Mouse (Mus musculus) megakaryocyte-erythroid progenitor cell, adult 5-6 weeks (primary cell): ENCODE data around the gene Actl11. TPM values are rescaled to one million over a fixed set of nuclear protein-coding genes. Genes with fewer than 3 reads are reported as not detected.

Source experiments
- total RNA-seq, 2 experiments: library from RNA; stranded (forward) in 1 of 2; stranded (reverse) in 1 of 2; fragments of 200-1000, 215-1000 nt in 1 of 2; fragments of >200 nt in 1 of 2; fragmentation: Nextera tagmentation in 1 of 2; gene quantifications; 2 replicates each; pipeline ENCODE4 v1.2.3; 2014 to 2017

Gene Actl11
- total RNA-seq, 2 experiments from 2014 or later, result not detected

Other genes starting within 250 kb of the Actl11 start
- not detected in 2 replicates for gene Gnat1, start 248.8 kb upstream of the Actl11 start, total RNA-seq (2014; fragmentation: Nextera tagmentation)
- 5.3 TPM in 1 of 2 replicates, not detected in the other for gene Gnat1, start 248.8 kb upstream of the Actl11 start, total RNA-seq (2017)
- gene Sema3f, start 218.0 kb upstream of the Actl11 start, total RNA-seq (2014; fragmentation: Nextera tagmentation), result 0.94 TPM in 1 of 2 replicates, not detected in the other
- gene Sema3f, start 218.0 kb upstream of the Actl11 start, total RNA-seq (2017), result not detected in 2 replicates
- gene Rbm5, start 157.5 kb upstream of the Actl11 start, total RNA-seq (2014; fragmentation: Nextera tagmentation), result 172 and 186 TPM in 2 replicates
- gene Rbm5, start 157.5 kb upstream of the Actl11 start, total RNA-seq (2017), result 236 and 244 TPM in 2 replicates
- gene Rbm6, start 55.2 kb upstream of the Actl11 start, total RNA-seq (2014; fragmentation: Nextera tagmentation), result 123 and 150 TPM in 2 replicates
- 164 and 174 TPM in 2 replicates for gene Rbm6, start 55.2 kb upstream of the Actl11 start, total RNA-seq (2017)
- gene Mon1a, start 40.3 kb upstream of the Actl11 start, total RNA-seq (2014; fragmentation: Nextera tagmentation), result 3.7 and 7.2 TPM in 2 replicates
- 6.1 and 12.6 TPM in 2 replicates for gene Mon1a, start 40.3 kb upstream of the Actl11 start, total RNA-seq (2017)
- not detected in 2 replicates for gene Mst1r, start 21.6 kb upstream of the Actl11 start, total RNA-seq (2014; fragmentation: Nextera tagmentation)
- gene Mst1r, start 21.6 kb upstream of the Actl11 start, total RNA-seq (2017), result not detected in 2 replicates
- 0.22 TPM in 1 of 2 replicates, not detected in the other for gene Camkv, start 7.2 kb downstream of the Actl11 start, total RNA-seq (2014; fragmentation: Nextera tagmentation)
- not detected in 2 replicates for gene Camkv, start 7.2 kb downstream of the Actl11 start, total RNA-seq (2017)
- gene Traip, start 21.7 kb downstream of the Actl11 start, total RNA-seq (2014; fragmentation: Nextera tagmentation), result 22.4 and 31.0 TPM in 2 replicates
- 17.2 and 18.4 TPM in 2 replicates for gene Traip, start 21.7 kb downstream of the Actl11 start, total RNA-seq (2017)
- 111 and 114 TPM in 2 replicates for gene Uba7, start 47.0 kb downstream of the Actl11 start, total RNA-seq (2014; fragmentation: Nextera tagmentation)
- 17.7 and 30.3 TPM in 2 replicates for gene Uba7, start 47.0 kb downstream of the Actl11 start, total RNA-seq (2017)
- not detected in 2 replicates for gene Gm20661, start 54.6 kb downstream of the Actl11 start, total RNA-seq (2014; fragmentation: Nextera tagmentation)
- gene Gm20661, start 54.6 kb downstream of the Actl11 start, total RNA-seq (2017), result 0.42 TPM in 1 of 2 replicates, not detected in the other
- gene Inka1, start 57.4 kb downstream of the Actl11 start, total RNA-seq (2014; fragmentation: Nextera tagmentation), result 23.1 and 29.7 TPM in 2 replicates
- gene Inka1, start 57.4 kb downstream of the Actl11 start, total RNA-seq (2017), result 28.6 and 47.3 TPM in 2 replicates
- 0.37 TPM in 1 of 2 replicates, not detected in the other for gene Cdhr4, start 64.0 kb downstream of the Actl11 start, total RNA-seq (2014; fragmentation: Nextera tagmentation)
- 0.88 TPM in 1 of 2 replicates, not detected in the other for gene Cdhr4, start 64.0 kb downstream of the Actl11 start, total RNA-seq (2017)
- not detected in 2 replicates for gene Gm20662, start 67.9 kb downstream of the Actl11 start, total RNA-seq (2014; fragmentation: Nextera tagmentation)
- not detected in 2 replicates for gene Gm20662, start 67.9 kb downstream of the Actl11 start, total RNA-seq (2017)
- gene Ip6k1, start 74.0 kb downstream of the Actl11 start, total RNA-seq (2014; fragmentation: Nextera tagmentation), result 30.6 and 36.6 TPM in 2 replicates
- 31.9 and 36.9 TPM in 2 replicates for gene Ip6k1, start 74.0 kb downstream of the Actl11 start, total RNA-seq (2017)
- 7.8 and 15.0 TPM in 2 replicates for gene Gmppb, start 120.8 kb downstream of the Actl11 start, total RNA-seq (2014; fragmentation: Nextera tagmentation)
- gene Gmppb, start 120.8 kb downstream of the Actl11 start, total RNA-seq (2017), result 10.7 and 19.2 TPM in 2 replicates
- 0.92 TPM in 1 of 2 replicates, not detected in the other for gene Amigo3, start 124.7 kb downstream of the Actl11 start, total RNA-seq (2014; fragmentation: Nextera tagmentation)
- 1.1 and 3.1 TPM in 2 replicates for gene Amigo3, start 124.7 kb downstream of the Actl11 start, total RNA-seq (2017)
- gene Mst1, start 152.0 kb downstream of the Actl11 start, total RNA-seq (2014; fragmentation: Nextera tagmentation), result not detected in 2 replicates
- gene Mst1, start 152.0 kb downstream of the Actl11 start, total RNA-seq (2017), result 0.30 TPM in 1 of 2 replicates, not detected in the other
- 140 and 141 TPM in 2 replicates for gene Rnf123, start 154.9 kb downstream of the Actl11 start, total RNA-seq (2014; fragmentation: Nextera tagmentation)
- gene Rnf123, start 154.9 kb downstream of the Actl11 start, total RNA-seq (2017), result 41.2 and 65.5 TPM in 2 replicates
- 162 and 202 TPM in 2 replicates for gene Apeh, start 166.1 kb downstream of the Actl11 start, total RNA-seq (2014; fragmentation: Nextera tagmentation)
- gene Apeh, start 166.1 kb downstream of the Actl11 start, total RNA-seq (2017), result 119 and 214 TPM in 2 replicates